Mouse (Mus musculus) hematopoietic multipotent progenitor cell, adult 10-12 weeks (in vitro differentiated cells): ENCODE results near the gene Bag3. TPM values are rescaled to one million over a fixed set of nuclear protein-coding genes. Genes with fewer than 3 reads are reported as not detected.

Experiments
- polyA plus RNA-seq: library from polyadenylated mRNA; stranded (reverse); fragments of >175 nt; gene quantifications from 2 replicates; pipeline ENCODE4 v1.2.3, GENCODE M21; 2012; ENCODE audit warnings: low replicate concordance

The Bag3 gene
- 18.7 and 44.8 TPM in 2 replicates for polyA plus RNA-seq

GRCm38 (mm10) chr7:128523349-128523961 is at the start of gene Bag3:
Gene Bag3 (plus strand): TSS chr7:128523616.

Other genes starting within 250 kb of the Bag3 start
- 22.5 and 23.7 TPM in 2 replicates for gene BC017158, start 225.4 kb upstream of the Bag3 start, polyA plus RNA-seq
- 37.5 and 74.5 TPM in 2 replicates for gene Rgs10, start 104.9 kb upstream of the Bag3 start, polyA plus RNA-seq
- 38.9 and 66.0 TPM in 2 replicates for gene Tial1, start 61.9 kb upstream of the Bag3 start, polyA plus RNA-seq
- 7.7 and 14.4 TPM in 2 replicates for gene Inpp5f, start 87.7 kb downstream of the Bag3 start, polyA plus RNA-seq
- 24.4 and 37.9 TPM in 2 replicates for gene Mcmbp, start 216.9 kb downstream of the Bag3 start, polyA plus RNA-seq
- 7.4 and 12.9 TPM in 2 replicates for gene Sec23ip, start 221.3 kb downstream of the Bag3 start, polyA plus RNA-seq